Mouse (Mus musculus): ENCODE measurements around the gene Dock3. TPM values are rescaled to one million over a fixed set of nuclear protein-coding genes. Genes with fewer than 3 reads are reported as not detected.

The Dock3 gene
- polyA plus RNA-seq (2015; fragmentation: Nextera tagmentation; extraction: Ambion mirVana): 18.6 and 26.7 TPM in 2 replicates

DNA sequence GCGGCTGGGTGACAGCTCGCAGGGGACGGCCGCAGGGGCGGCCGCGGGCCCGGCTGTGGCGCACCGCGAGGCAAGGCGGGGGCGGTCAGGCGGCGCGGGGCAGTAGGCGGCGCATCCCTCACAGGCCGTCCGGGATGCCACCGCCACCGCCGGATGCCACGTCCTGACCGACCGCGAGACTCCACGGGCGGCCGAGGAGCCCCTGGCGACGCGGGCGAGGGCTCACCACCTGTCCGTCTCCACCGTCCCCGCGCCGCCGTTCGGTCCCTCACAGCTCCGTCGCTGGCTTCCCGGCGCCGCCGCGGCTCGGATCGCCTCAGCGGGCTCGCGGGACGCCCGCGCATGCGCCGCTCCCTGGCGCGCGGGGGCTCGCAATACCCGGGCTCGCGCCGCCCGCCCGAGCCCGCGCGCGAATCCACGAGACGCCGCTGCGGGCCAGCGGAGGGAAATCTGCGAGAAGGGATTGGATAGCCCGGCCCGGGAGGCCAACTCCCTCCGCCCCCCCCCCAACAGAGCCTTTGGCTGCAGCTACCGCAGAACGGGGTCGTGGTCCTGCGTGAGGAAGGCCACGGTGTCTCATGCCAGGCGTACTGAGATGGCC lies at the start of gene Dock3:
Gene Dock3, minus strand, starts transcription at position 371 of the 601 bp plus-strand sequence.
- H3K4me1 ChIP-seq: peaks cover 15% of the 10 kb centered on the region
- H3K9me3 ChIP-seq (replicated peaks): no peaks in the 10 kb centered on the region
- peak within 1 kb of the TSS; percentile 96 for H3K27ac ChIP-seq (replicated peaks)
- peak within 1 kb of the TSS; percentile 94 for H3K4me3 ChIP-seq (replicated peaks)
- no peaks in the 10 kb centered on the region for H3K36me3 ChIP-seq
- H3K27me3 ChIP-seq (replicated peaks): peaks cover 24% of the 10 kb centered on the region
- peak within 1 kb of the TSS; percentile 98 for H3K9ac ChIP-seq (replicated peaks)
- ATAC-seq (ENCODE audit: low FRiP score): peak; percentile 93
- H3K4me2 ChIP-seq: peak within 1 kb of the TSS; percentile 81
- under 1% methylated on average over 60 of the region's 87 CpGs for WGBS

DNA sequence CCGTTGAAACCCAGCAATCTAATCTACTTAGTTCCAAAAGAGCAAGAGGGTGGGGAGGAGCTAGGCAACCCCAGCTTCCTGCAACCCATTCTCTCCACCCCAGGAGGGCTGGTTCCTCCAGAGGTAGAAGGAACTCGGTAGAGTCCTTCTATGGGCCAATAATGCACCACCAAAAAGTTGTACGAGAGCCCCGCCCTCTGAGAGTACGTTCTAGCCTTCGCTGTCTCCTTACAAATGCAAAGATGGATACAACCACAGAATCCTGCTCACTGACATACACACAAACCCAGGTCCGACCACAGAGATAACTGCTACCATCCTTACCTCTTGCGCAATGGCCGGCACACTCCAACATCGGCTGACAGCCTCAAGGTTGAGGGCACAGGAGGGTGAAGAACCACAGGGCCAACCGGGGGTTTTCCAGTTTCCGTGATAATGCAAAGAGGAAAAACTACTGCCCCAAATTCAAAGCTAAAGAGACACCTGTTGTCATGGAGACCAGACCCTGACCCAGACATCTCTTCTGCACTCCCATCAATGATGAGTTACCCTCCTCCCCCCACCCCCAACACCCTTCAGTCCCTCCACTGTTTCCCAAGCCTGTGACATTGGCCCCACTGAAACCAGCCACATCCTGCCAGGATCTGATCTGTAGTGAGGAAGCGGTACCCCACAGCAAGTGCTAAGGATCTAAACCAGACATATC lies 48.8 kb upstream of the Dock3 start:
- H3K9me3 ChIP-seq (replicated peaks): no peaks in the 10 kb centered on the region
- no peak overlapping the region for H3K27ac ChIP-seq (replicated peaks)
- H3K9ac ChIP-seq (replicated peaks): no peak overlapping the region
- peaks cover 22% of the 10 kb centered on the region for H3K4me1 ChIP-seq
- no peak for ATAC-seq (ENCODE audit: low FRiP score)
- H3K36me3 ChIP-seq: no peaks in the 10 kb centered on the region
- no peaks in the 10 kb centered on the region for H3K27me3 ChIP-seq (replicated peaks)
- 58% methylated on average over 13 of the region's 13 CpGs for WGBS
- H3K4me2 ChIP-seq: peak overlapping the region; percentile 15; the same call in 1 of the 2 replicates
- no peak overlapping the region for H3K4me3 ChIP-seq (replicated peaks)

DNA sequence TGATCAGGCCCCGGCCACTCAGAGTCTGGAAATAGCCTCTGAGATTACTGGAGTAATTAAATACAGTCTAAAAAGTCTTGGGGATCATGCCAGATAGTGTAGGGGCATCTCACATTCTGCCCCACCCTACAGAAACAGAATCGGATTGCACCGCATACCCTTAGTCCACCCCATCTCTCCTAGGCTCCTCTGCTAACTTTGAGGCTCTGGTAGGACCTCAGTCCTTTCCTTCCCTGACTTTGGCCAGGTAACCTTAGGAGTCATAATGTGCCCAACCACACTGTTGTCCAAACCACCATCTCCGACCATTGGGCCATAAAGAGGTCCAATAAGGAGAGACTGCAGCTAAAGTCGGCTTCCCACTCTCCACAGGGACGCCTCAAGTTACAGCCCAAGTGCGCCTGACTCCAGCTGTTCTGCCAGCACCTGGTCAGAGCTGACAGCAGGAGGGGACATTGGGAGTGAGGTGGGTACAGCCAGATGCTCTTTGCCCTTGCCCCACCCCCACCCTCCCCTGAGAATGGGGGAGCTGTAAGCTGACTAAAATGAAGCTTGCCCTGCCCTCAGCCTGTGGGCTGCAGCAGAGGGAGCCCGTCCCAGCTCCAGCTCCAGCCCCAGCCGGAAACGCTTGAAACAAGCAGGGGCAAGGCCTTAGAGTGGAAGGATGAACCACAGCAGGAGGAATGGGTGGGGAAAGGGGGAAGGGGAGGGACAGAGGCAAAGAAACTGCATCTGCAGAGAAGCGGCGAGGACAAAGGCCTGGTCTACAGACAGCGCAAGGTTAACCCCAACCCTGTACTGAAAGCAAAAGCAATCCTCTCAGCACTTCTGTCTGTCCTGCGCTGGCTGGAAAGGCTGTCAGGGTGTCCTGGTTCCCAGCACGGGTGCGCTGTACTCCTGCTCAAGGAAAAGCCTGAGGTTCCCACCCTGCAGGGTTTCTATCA lies 47.9 kb upstream of the Dock3 start:
- WGBS: 29% methylated on average over 16 of the region's 16 CpGs

DNA sequence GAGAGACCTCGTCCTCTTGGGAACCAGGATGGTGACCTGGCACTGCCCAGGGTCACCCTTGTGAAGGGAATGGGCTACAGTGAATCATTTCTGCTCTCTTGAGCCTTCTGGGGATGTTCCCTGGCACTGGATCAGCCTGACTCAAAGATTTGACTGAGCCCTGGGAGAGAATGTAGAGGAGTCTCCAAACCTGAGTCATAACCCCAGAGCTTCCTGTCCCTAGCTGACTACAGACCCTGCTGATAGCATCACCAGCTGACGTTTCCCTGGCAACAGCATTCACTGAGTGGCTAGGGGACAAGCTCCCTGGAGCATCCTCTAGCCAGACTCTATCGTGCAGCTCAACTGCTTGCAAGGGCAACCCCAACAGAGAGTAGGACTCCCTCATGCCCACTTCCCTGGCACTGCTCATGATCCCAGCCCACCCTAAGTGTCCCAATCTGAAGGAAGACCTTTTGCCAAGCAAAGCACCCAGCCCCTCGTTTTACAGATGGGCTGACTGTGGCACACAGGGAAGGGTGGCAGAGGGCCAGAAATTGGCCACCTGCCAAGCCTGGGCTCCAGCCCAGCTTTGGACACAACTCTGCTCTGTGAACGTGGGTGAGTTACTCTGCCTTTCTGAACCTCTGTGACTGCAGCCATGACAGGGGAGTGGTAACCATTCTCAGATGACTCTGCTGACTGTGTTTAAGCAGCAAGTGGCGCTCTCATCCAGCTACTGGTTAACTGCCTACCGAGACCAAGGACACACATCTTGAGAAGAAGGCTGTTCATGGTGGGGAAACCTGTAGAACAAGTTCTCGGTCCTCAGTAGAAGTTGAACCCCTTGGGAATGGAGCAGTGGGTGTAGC lies 47.0 kb upstream of the Dock3 start:
- ATAC-seq (ENCODE audit: low FRiP score): peak; percentile 82; the same call in 1 of the 2 replicates

More for the DNA sequence above, 47.9 kb upstream of the Dock3 start:
- Histone ChIP-seq H3K36me3 (no peaks in the 10 kb centered on the region), H3K27ac (replicated peaks) (no peak overlapping the region), H3K27me3 (replicated peaks) (no peaks in the 10 kb centered on the region), H3K4me2 (peak overlapping the region; percentile 15; the same call in 1 of the 2 replicates), H3K9ac (replicated peaks) (no peak overlapping the region), H3K4me3 (replicated peaks) (no peak overlapping the region), H3K9me3 (replicated peaks) (no peaks in the 10 kb centered on the region), H3K4me1 (peaks cover 22% of the 10 kb centered on the region)
- ATAC-seq (ENCODE audit: low FRiP score): no peak

DNA sequence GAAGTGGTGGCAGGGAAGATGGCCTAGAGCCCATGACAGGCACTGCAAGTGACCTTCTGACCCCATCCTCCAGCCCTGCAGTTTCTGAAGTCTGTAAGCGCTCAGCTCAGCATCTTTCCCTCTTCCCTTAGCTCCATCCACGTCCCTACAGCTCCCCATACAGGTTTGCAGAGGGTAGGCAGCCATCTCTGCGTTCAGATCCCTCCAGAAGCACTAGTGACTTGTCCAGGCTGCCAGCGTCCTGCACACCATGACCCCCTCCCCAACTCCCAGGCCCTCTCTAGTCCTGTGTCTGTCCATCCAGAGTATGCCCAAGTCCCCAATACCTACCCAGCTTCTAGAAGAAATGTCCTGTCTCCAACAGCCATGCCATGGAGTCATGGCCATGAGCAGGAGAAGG lies 46.4 kb upstream of the Dock3 start:
- Histone ChIP-seq H3K4me1 (peaks cover 22% of the 10 kb centered on the region), H3K9me3 (replicated peaks) (no peaks in the 10 kb centered on the region), H3K27ac (replicated peaks) (no peak overlapping the region), H3K36me3 (no peaks in the 10 kb centered on the region), H3K4me2 (no peak overlapping the region), H3K4me3 (replicated peaks) (no peak overlapping the region), H3K27me3 (replicated peaks) (no peaks in the 10 kb centered on the region), H3K9ac (replicated peaks) (no peak overlapping the region)
- 51% methylated on average over 4 of the region's 4 CpGs for WGBS
- ATAC-seq (ENCODE audit: low FRiP score): peak; percentile 58; the same call in 1 of the 2 replicates

More for the DNA sequence above, 47.0 kb upstream of the Dock3 start:
- Histone ChIP-seq H3K4me1 (peaks cover 22% of the 10 kb centered on the region), H3K4me3 (replicated peaks) (no peak overlapping the region), H3K9me3 (replicated peaks) (no peaks in the 10 kb centered on the region), H3K27ac (replicated peaks) (no peak overlapping the region), H3K27me3 (replicated peaks) (no peaks in the 10 kb centered on the region), H3K4me2 (no peak overlapping the region), H3K9ac (replicated peaks) (no peak overlapping the region), H3K36me3 (no peaks in the 10 kb centered on the region)
- whole genome bisulfite sequencing: 45% methylated on average over 8 of the region's 8 CpGs

DNA sequence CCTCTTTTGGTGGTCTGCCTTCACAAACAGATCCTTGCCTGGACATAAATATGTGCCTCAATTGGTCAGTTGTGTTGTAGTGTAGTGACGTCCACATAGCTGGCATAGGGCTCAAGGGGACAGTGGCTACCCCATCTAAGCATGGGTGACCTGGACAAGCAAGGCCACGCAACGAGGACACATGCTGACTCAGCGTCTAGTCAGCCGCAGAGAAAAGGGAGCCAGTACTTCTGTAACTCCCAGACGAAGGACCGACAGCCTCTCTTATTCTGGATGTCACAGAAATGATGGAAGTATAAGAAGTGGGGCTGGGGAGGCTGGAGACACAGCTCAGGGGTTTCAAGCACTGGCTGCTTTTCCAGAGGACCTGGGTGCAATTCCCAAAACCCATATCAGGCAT lies 45.9 kb upstream of the Dock3 start:
- Histone ChIP-seq H3K4me2 (no peak overlapping the region), H3K27ac (replicated peaks) (no peak overlapping the region), H3K4me1 (peaks cover 22% of the 10 kb centered on the region), H3K9me3 (replicated peaks) (no peaks in the 10 kb centered on the region), H3K4me3 (replicated peaks) (no peak overlapping the region), H3K27me3 (replicated peaks) (no peaks in the 10 kb centered on the region), H3K36me3 (no peaks in the 10 kb centered on the region), H3K9ac (replicated peaks) (no peak overlapping the region)
- no peak for ATAC-seq (ENCODE audit: low FRiP score)
- WGBS: 83% methylated on average over 7 of the region's 7 CpGs

DNA sequence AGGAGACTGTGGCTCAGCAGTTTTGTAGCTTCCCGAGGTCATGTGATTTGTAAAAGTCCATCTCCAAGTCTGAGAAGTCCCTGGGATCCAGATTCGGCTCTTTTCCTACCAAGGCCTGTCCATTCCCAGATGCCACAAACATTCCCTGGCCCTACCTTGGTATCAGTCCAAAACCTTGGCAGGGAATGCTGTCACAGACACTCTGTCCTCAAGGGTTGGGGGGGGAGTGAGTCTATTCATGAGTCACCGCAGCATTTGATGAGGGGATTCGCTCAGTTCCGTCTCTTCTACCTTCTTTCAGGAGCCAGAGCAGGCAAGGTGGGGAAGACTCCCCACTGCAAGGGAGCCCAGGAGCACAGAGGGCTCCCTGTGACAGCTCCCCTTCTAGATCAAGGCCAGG lies 44.0 kb upstream of the Dock3 start:
- Histone ChIP-seq H3K4me3 (replicated peaks) (no peak overlapping the region), H3K9ac (replicated peaks) (no peak overlapping the region), H3K36me3 (no peaks in the 10 kb centered on the region), H3K27ac (replicated peaks) (no peak overlapping the region), H3K4me2 (no peak overlapping the region), H3K9me3 (replicated peaks) (no peaks in the 10 kb centered on the region), H3K27me3 (replicated peaks) (no peaks in the 10 kb centered on the region), H3K4me1 (peaks cover 22% of the 10 kb centered on the region)
- ATAC-seq (ENCODE audit: low FRiP score): no peak
- 84% methylated on average over 5 of the region's 5 CpGs for WGBS

DNA sequence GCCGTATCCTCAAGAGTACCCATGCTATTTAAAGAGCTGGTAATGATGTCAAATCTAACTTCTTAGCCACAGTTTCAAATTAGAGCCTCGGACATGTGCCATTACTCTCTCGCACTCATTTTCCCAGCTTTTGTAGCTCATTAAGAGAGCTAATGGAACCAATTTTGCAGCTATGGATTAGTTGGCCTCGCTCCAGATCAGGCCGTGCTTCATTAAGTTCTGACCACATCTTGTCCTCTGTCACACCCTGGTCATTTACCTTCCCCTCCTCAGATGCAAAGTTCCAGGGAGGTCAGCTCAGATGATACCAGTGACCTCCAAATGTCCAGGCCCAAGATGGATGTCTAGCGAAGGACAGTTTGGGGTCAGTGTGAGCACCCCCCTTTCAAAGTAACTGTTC lies 43.0 kb upstream of the Dock3 start:
- Histone ChIP-seq H3K9me3 (replicated peaks) (no peaks in the 10 kb centered on the region), H3K27me3 (replicated peaks) (no peaks in the 10 kb centered on the region), H3K4me2 (no peak overlapping the region), H3K4me3 (replicated peaks) (no peak overlapping the region), H3K36me3 (no peaks in the 10 kb centered on the region), H3K27ac (replicated peaks) (no peak overlapping the region), H3K9ac (replicated peaks) (no peak overlapping the region), H3K4me1 (peaks cover 16% of the 10 kb centered on the region)
- ATAC-seq (ENCODE audit: low FRiP score): no peak
- WGBS: 70% methylated on average over 6 of the region's 6 CpGs

DNA sequence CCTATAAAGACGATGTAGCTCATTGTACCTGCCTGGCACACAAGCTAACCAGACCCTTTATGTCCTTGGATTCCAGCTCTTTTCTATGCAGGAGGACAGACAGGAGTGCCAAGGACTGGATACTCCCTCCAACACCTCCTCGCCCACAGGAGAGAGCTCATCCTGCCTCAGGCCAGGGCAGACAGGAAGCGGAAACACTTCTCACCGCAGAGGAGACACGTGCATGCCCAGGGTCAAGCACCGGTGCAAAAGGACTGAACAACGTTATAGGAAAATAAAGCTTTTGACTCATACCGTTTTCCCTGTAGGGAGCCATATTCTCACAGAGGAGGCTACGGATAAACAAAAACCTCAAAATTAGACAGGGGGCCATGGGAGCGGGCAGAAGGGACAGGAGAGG lies 41.5 kb upstream of the Dock3 start:
- H3K9ac ChIP-seq (replicated peaks): no peak overlapping the region
- H3K36me3 ChIP-seq: no peaks in the 10 kb centered on the region
- no peaks in the 10 kb centered on the region for H3K9me3 ChIP-seq (replicated peaks)
- 0 out of 2 replicates have a peak, but pooled peaks cover under 1% of the 10 kb centered on the region for H3K4me1 ChIP-seq
- H3K4me2 ChIP-seq: no peak overlapping the region
- no peak overlapping the region for H3K4me3 ChIP-seq (replicated peaks)
- H3K27ac ChIP-seq (replicated peaks): no peak overlapping the region
- 70% methylated on average over 10 of the region's 10 CpGs for WGBS
- H3K27me3 ChIP-seq (replicated peaks): no peaks in the 10 kb centered on the region
- no peak for ATAC-seq (ENCODE audit: low FRiP score)

DNA sequence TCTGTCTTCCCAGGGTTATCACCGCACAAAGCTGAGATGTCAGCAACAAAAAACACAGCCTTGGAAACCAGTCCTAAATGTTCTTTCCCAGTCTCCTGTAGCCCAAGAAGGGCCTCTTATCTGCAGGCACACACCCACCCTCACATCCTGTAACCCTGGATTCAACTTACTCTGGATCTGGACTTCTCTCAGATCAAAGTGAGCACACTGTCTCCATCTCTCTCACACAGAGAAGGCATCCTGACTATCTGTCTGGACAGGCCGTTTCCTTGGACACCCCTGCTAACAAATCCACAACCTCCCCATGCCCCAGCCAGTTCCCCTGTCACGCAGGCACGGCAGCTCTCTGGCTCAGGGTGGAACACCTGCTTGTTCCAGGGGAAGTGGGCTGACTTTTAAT lies 40.6 kb upstream of the Dock3 start:
- Histone ChIP-seq H3K4me2 (no peak overlapping the region), H3K9ac (replicated peaks) (no peak overlapping the region), H3K27ac (replicated peaks) (no peak overlapping the region), H3K36me3 (no peaks in the 10 kb centered on the region), H3K4me1 (no peaks in the 10 kb centered on the region), H3K4me3 (replicated peaks) (no peak overlapping the region), H3K27me3 (replicated peaks) (no peaks in the 10 kb centered on the region), H3K9me3 (replicated peaks) (no peaks in the 10 kb centered on the region)
- ATAC-seq (ENCODE audit: low FRiP score): no peak
- 74% methylated on average over 4 of the region's 4 CpGs for WGBS

All from neural tube, embryonic 15.5 days (tissue).